Mouse (Mus musculus): ENCODE measurements around the gene Ttll5.

GRCm38 (mm10) chr12:86012195-86012594 is 187.7 kb downstream of the Ttll5 start:
- TF ChIP-seq CTCF (IDR thresholded peaks at IDR 0.05; ENCODE audit: borderline replicate concordance, insufficient read depth, low read depth, low read length), result no peak
- TF ChIP-seq POLR2A (IDR thresholded peaks at IDR 0.05; ENCODE audit: borderline replicate concordance, insufficient read depth, low read length), result no peak

All from cerebellum, adult 2 months (tissue).